Mouse (Mus musculus) layer of hippocampus, postnatal 14 days (tissue): Measurements from ENCODE around the gene Mpp2. TPM values are rescaled to one million over a fixed set of nuclear protein-coding genes. Genes with fewer than 3 reads are reported as not detected.
A peak's percentile ranks its signal among the peaks of the same experiment; 100 is the strongest.

Experiments used
- DNase-seq, 2 experiments: peaks; one replicate each; pipeline ENCODE4 v3.0.0; 2021 to 2022; ENCODE audit warnings: low spot score in 2 of 2, mixed read lengths in 1 of 2
- total RNA-seq, 2 experiments: library from RNA; stranded (reverse); gene quantifications; 2 replicates each; pipeline ENCODE4 v1.2.3; 2021

The Mpp2 gene
- total RNA-seq, 2 experiments from 2014 or later: 139 to 144 TPM

- DNase-seq: no peak
Observed at GRCm38 (mm10) chr11:102073722-102074121, 14.6 kb downstream of the Mpp2 start.

GRCm38 (mm10) chr11:102072729-102073128 lies 15.6 kb downstream of the Mpp2 start:
- DNase-seq: no peak

- DNase-seq: no peak
Observed at GRCm38 (mm10) chr11:102070426-102070825, 17.9 kb downstream of the Mpp2 start.

GRCm38 (mm10) chr11:102069633-102070032 lies 18.7 kb downstream of the Mpp2 start:
- DNase-seq: peak in 1 of 2 experiments; percentile 67

GRCm38 (mm10) chr11:102068969-102069368 lies 19.3 kb downstream of the Mpp2 start:
- DNase-seq: no peak

- DNase-seq: no peak
Observed at GRCm38 (mm10) chr11:102063076-102063475, 25.2 kb downstream of the Mpp2 start.

- DNase-seq: no peak
Observed at GRCm38 (mm10) chr11:102061941-102062473, 26.3 kb downstream of the Mpp2 start.

- DNase-seq: peak; percentile 81 to 89
Observed at GRCm38 (mm10) chr11:102061236-102061940, 26.9 kb downstream of the Mpp2 start.

GRCm38 (mm10) chr11:102053847-102054246 lies 34.5 kb downstream of the Mpp2 start:
- DNase-seq: peak in 1 of 2 experiments; percentile 44

GRCm38 (mm10) chr11:102053183-102053582 lies 35.1 kb downstream of the Mpp2 start:
- no peak for DNase-seq

GRCm38 (mm10) chr11:102052697-102053096 lies 35.6 kb downstream of the Mpp2 start:
- DNase-seq: no peak

- no peak for DNase-seq
Observed at GRCm38 (mm10) chr11:102051954-102052353, 36.4 kb downstream of the Mpp2 start.

GRCm38 (mm10) chr11:102051541-102051940 lies 36.8 kb downstream of the Mpp2 start:
- no peak for DNase-seq

GRCm38 (mm10) chr11:102049875-102050482 lies 38.3 kb downstream of the Mpp2 start:
- DNase-seq: no peak

GRCm38 (mm10) chr11:102046607-102047006 lies 41.7 kb downstream of the Mpp2 start:
- no peak for DNase-seq

GRCm38 (mm10) chr11:102044691-102045212 lies 43.6 kb downstream of the Mpp2 start:
- no peak for DNase-seq

- DNase-seq: no peak
Observed at GRCm38 (mm10) chr11:102043381-102043780, 44.9 kb downstream of the Mpp2 start.

GRCm38 (mm10) chr11:102042971-102043370 lies 45.3 kb downstream of the Mpp2 start:
- DNase-seq: no peak

- DNase-seq: no peak
Observed at GRCm38 (mm10) chr11:102041350-102041949, 46.9 kb downstream of the Mpp2 start, which contains the start of gene Cd300lg. TSS of gene Cd300lg (plus strand) at chr11:102041509.

- DNase-seq: no peak
Observed at GRCm38 (mm10) chr11:102040646-102041045, 47.7 kb downstream of the Mpp2 start.

GRCm38 (mm10) chr11:102040138-102040524 lies 48.2 kb downstream of the Mpp2 start:
- DNase-seq: peak; percentile 66 to 84
